Mouse (Mus musculus) lung, embryonic 14.5 days (tissue): ENCODE results near the gene Uhrf1bp1. TPM values are rescaled to one million over a fixed set of nuclear protein-coding genes. Genes with fewer than 3 reads are reported as not detected.

Source experiments
- ATAC-seq: fragments of 200-750 bp; cut with Nextera tagmentation; 2 replicates; pipeline ENCODE4 v1.8.0; 2017; ENCODE audit warnings: mild to moderate bottlenecking, moderate TSS enrichment, moderate library complexity; ENCODE audit not compliant: insufficient read depth
- DNase-seq: peaks from one replicate; pipeline ENCODE4 v3.0.0-alpha.2; 2015
- H3K27ac ChIP-seq: fragments of 300-500 bp; sonication (generic); 2 replicates; pipeline ENCODE4 v1.5.1; 2014; ENCODE audit warnings: low read depth, mild to moderate bottlenecking, moderate library complexity
- H3K27me3 ChIP-seq: fragments of 300-500 bp; sonication (generic); 2 replicates; pipeline ENCODE4 v1.6.1; 2014; ENCODE audit warnings: low read length, control low read depth; ENCODE audit not compliant: insufficient read depth
- H3K36me3 ChIP-seq: fragments of 300-500 bp; sonication (generic); 2 replicates; pipeline ENCODE4 v1.6.1; 2014; ENCODE audit warnings: control low read depth; ENCODE audit not compliant: insufficient read depth
- H3K4me1 ChIP-seq: fragments of 300-500 bp; sonication (generic); 2 replicates; pipeline ENCODE4 v1.6.1; 2014; ENCODE audit warnings: antibody characterized with exemption, control low read depth; ENCODE audit not compliant: insufficient read depth
- H3K4me2 ChIP-seq: fragments of 300-500 bp; sonication (generic); 2 replicates; pipeline ENCODE4 v1.6.1; 2014; ENCODE audit warnings: mild to moderate bottlenecking
- H3K4me3 ChIP-seq: fragments of 300-500 bp; sonication (generic); 2 replicates; pipeline ENCODE4 v1.5.1; 2014; ENCODE audit warnings: low read depth, low read length
- H3K9ac ChIP-seq: fragments of 300-500 bp; sonication (generic); 2 replicates; pipeline ENCODE4 v1.6.1; 2014
- H3K9me3 ChIP-seq: fragments of 300-500 bp; sonication (generic); 2 replicates; pipeline ENCODE4 v1.6.1; 2016; ENCODE audit warnings: low read depth, low read length, control low read depth
- CTCF ChIP-seq: IDR thresholded peaks from 2 replicates; pipeline ENCODE4 v1.5.1; 2016; ENCODE audit warnings: antibody characterized with exemption, low read depth
- WGBS: fragments of 180-500 bp; shearing (Covaris S2); extraction: QIAGEN DNeasy Blood & Tissue Kit; methylation state at CpG from one replicate; pipeline ENCODE4 v1.1.7; 2014; 5-methylcytosine and 5-hydroxymethylcytosine counted together
- polyA plus RNA-seq: library from polyadenylated mRNA; unstranded; fragments of >200 nt; fragmentation: Nextera tagmentation; extraction: Ambion mirVana; gene quantifications from 2 replicates; pipeline ENCODE4 v1.2.1, GENCODE M21; 2014

Gene Uhrf1bp1
- polyA plus RNA-seq, 1 experiment from 2014 or later = 8.0 TPM

DNA sequence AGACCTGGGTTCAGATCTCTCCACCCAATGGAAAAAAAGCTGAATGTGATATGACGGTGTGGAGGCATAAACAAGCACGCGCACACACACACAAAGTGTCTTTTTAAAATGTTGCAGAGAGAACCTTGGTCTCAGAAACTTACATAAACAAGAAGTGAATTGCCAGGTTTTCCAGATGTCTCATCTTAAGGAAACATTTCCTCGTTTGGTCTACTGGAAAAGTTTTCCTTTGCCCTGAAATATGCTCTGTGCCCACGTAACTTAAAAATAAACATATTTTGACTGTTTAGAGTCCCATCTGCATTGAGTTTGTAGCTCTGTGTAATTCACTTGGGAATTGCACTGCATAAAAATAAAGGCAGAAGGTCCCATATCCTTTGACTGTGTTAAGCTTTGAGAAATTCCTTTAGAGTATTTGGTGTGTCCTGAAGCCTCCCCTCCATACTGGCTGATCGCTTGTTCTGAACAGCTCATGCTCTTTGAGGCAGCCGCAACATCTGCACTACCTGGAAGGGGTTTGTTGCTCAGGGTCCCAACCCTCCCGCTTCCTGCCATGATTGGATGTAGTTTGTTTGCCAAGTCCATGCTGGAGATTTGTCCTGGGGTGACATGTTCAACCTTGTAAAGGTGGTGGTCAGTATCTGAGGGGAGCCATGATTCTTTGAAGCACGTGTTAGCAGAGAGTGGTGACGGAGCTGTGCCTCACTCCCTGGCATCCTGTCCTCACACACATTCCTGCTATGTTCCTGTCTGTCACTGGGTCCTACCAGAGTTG is 78.1 kb downstream of the Uhrf1bp1 start:
- peak overlapping the region; percentile 63 for H3K27ac ChIP-seq
- ATAC-seq (no peak), DNase-seq (peak; percentile 57)

GRCm38 (mm10) chr17:27935091-27935490 is 78.8 kb downstream of the Uhrf1bp1 start:
- TF ChIP-seq CTCF = no peak

More for the DNA sequence above, 78.1 kb downstream of the Uhrf1bp1 start:
- peaks cover 21% of the 10 kb centered on the region for H3K4me1 ChIP-seq
- no peaks in the 10 kb centered on the region for H3K36me3 ChIP-seq
- no peak for TF ChIP-seq CTCF
- H3K27me3 ChIP-seq = no peaks in the 10 kb centered on the region
- whole genome bisulfite sequencing = 69% methylated on average over 10 of the region's 10 CpGs
- no peak overlapping the region for H3K4me3 ChIP-seq
- no peak overlapping the region for H3K9ac ChIP-seq
- no peaks in the 10 kb centered on the region for H3K9me3 ChIP-seq
- H3K4me2 ChIP-seq = no peak overlapping the region

DNA sequence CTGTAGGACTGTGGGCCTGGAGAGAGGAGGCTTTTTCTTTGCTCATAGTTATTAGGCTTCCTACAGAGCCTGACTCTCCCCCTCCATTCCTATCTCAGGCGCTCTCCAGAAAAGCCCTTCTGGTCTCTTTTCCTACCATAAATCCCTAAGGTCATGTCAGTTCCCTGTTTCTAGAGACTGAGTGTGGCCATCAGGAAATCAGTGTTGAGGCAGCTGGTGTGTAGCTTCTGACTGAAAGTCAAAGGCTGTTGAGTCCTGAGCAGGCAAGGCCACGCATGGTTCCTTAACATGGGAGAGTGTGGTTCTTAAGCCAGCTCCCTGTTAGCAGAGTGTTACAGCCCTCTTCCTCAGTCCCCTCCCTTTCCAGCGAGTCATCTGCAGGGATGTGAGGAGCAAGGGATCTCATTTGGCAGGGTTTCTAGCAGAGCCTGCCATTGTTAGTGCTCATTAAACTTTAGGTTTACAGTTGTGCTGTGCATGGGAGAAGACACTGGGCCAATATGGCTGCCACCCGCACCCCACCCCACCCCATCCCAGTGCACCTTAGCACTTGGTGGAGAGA is 80.9 kb downstream of the Uhrf1bp1 start:
- TF ChIP-seq CTCF = no peak
- Histone ChIP-seq H3K4me1 (peaks cover 35% of the 10 kb centered on the region), H3K27ac (peak overlapping the region; percentile 43; the same call in 1 of the 2 replicates), H3K9me3 (no peaks in the 10 kb centered on the region), H3K4me3 (no peak overlapping the region), H3K27me3 (no peaks in the 10 kb centered on the region), H3K4me2 (no peak overlapping the region), H3K36me3 (no peaks in the 10 kb centered on the region), H3K9ac (no peak overlapping the region)
- ATAC-seq = no peak
- no peak for DNase-seq
- 76% methylated on average over 4 of the region's 4 CpGs for WGBS

More at GRCm38 (mm10) chr17:27935091-27935490, 78.8 kb downstream of the Uhrf1bp1 start:
- Histone ChIP-seq H3K9me3 (no peaks in the 10 kb centered on the region), H3K9ac (no peak overlapping the region), H3K4me3 (no peak overlapping the region), H3K4me1 (peaks cover 25% of the 10 kb centered on the region), H3K27me3 (no peaks in the 10 kb centered on the region), H3K27ac (no peak overlapping the region), H3K4me2 (no peak overlapping the region), H3K36me3 (no peaks in the 10 kb centered on the region)
- no peak for ATAC-seq
- 77% methylated on average over 3 of the region's 3 CpGs for WGBS
- DNase-seq = peak; percentile 32

- WGBS = 56% methylated on average over 12 of the region's 12 CpGs
- Histone ChIP-seq H3K9me3 (no peaks in the 10 kb centered on the region), H3K27me3 (no peaks in the 10 kb centered on the region), H3K27ac (peak overlapping the region; percentile 86), H3K4me2 (no peak overlapping the region), H3K9ac (no peak overlapping the region; the same call in 1 of the 2 replicates), H3K36me3 (no peaks in the 10 kb centered on the region), H3K4me3 (no peak overlapping the region), H3K4me1 (peaks cover 35% of the 10 kb centered on the region)
- TF ChIP-seq CTCF = no peak
- DNase-seq (peak; percentile 72), ATAC-seq (peak; percentile 55)
Measured at GRCm38 (mm10) chr17:27938121-27938754, 82.0 kb downstream of the Uhrf1bp1 start.

DNA sequence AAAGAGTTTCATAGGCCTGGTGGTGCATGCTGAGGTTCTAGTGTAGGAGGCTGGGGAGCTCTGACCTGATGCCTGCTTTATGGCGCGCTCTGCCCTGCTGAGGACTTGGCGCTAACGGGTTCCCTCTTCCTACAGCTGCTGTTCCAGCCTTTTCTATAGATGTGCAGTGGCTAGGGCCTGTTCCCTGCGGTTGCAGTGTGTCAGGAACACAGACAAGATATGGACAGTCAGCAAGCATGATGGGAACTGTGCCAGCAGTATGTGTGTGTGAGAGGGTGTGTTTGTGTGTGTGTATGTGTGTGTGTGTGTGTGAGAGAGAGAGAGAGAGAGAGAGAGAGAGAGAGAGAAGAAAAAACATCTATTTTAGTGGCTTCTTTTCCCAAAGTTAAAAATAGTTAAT is 82.8 kb downstream of the Uhrf1bp1 start:
- H3K9me3 ChIP-seq = no peaks in the 10 kb centered on the region
- H3K27ac ChIP-seq = peak overlapping the region; percentile 86
- WGBS = 69% methylated on average over 5 of the region's 5 CpGs
- no peak overlapping the region for H3K4me3 ChIP-seq
- no peak overlapping the region for H3K9ac ChIP-seq
- peaks cover 35% of the 10 kb centered on the region for H3K4me1 ChIP-seq
- peak; percentile 54 for ATAC-seq
- H3K36me3 ChIP-seq = no peaks in the 10 kb centered on the region
- TF ChIP-seq CTCF = no peak
- no peaks in the 10 kb centered on the region for H3K27me3 ChIP-seq
- H3K4me2 ChIP-seq = no peak overlapping the region
- DNase-seq = peak; percentile 71

GRCm38 (mm10) chr17:27940352-27940751 is 84.1 kb downstream of the Uhrf1bp1 start:
- DNase-seq = no peak
- no peak overlapping the region for H3K4me3 ChIP-seq
- no peak overlapping the region for H3K9ac ChIP-seq
- no peaks in the 10 kb centered on the region for H3K9me3 ChIP-seq
- ATAC-seq = no peak
- H3K27me3 ChIP-seq = no peaks in the 10 kb centered on the region
- 72% methylated on average over 4 of the region's 4 CpGs for WGBS
- no peaks in the 10 kb centered on the region for H3K36me3 ChIP-seq
- H3K4me1 ChIP-seq = peaks cover 36% of the 10 kb centered on the region
- TF ChIP-seq CTCF = no peak
- peak overlapping the region; percentile 65; the same call in 1 of the 2 replicates for H3K27ac ChIP-seq
- no peak overlapping the region for H3K4me2 ChIP-seq

GRCm38 (mm10) chr17:27941178-27941577 is 84.9 kb downstream of the Uhrf1bp1 start:
- Histone ChIP-seq H3K36me3 (no peaks in the 10 kb centered on the region), H3K4me1 (peaks cover 43% of the 10 kb centered on the region), H3K4me3 (no peak overlapping the region), H3K9ac (no peak overlapping the region), H3K4me2 (no peak overlapping the region), H3K27ac (peak overlapping the region; percentile 21; the same call in 1 of the 2 replicates), H3K27me3 (no peaks in the 10 kb centered on the region), H3K9me3 (no peaks in the 10 kb centered on the region)
- WGBS = 65% methylated on average over 5 of the region's 5 CpGs
- no peak for ATAC-seq
- peak; percentile 65 for DNase-seq
- TF ChIP-seq CTCF = no peak
